Mouse (Mus musculus) hindbrain, postnatal 0 days (tissue): ENCODE data around the gene Mut. TPM values are rescaled to one million over a fixed set of nuclear protein-coding genes. Genes with fewer than 3 reads are reported as not detected.

ENCODE experiments used
- ATAC-seq: fragments of 200-750 bp; cut with Nextera tagmentation; 2 replicates; pipeline ENCODE4 v1.8.0; 2017; ENCODE audit warnings: mild to moderate bottlenecking, moderate TSS enrichment, moderate library complexity
- DNase-seq: peaks from one replicate; pipeline ENCODE4 v3.0.0-alpha.2; 2015; ENCODE audit warnings: low spot score
- H3K27ac ChIP-seq: fragments of 300-500 bp; sonication (generic); 2 replicates; pipeline ENCODE4 v1.5.1; 2014; ENCODE audit warnings: mild to moderate bottlenecking
- H3K27me3 ChIP-seq: fragments of 300-500 bp; sonication (generic); 2 replicates; pipeline ENCODE4 v1.6.1; 2014; ENCODE audit warnings: low read length, mixed read lengths; ENCODE audit not compliant: insufficient read depth
- H3K36me3 ChIP-seq: fragments of 300-500 bp; sonication (generic); 2 replicates; pipeline ENCODE4 v1.6.1; 2014; ENCODE audit warnings: low read length, mixed read lengths; ENCODE audit not compliant: insufficient read depth
- H3K4me1 ChIP-seq: fragments of 300-500 bp; sonication (generic); 2 replicates; pipeline ENCODE4 v1.6.1; 2014; ENCODE audit warnings: antibody characterized with exemption, low read length, mixed read lengths; ENCODE audit not compliant: insufficient read depth
- H3K4me2 ChIP-seq: fragments of 300-500 bp; sonication (generic); 2 replicates; pipeline ENCODE4 v1.6.1; 2014; ENCODE audit warnings: low read depth, mild to moderate bottlenecking, low read length, moderate library complexity, mixed read lengths
- H3K4me3 ChIP-seq: fragments of 300-500 bp; sonication (generic); 2 replicates; pipeline ENCODE4 v1.5.1; 2014; ENCODE audit warnings: low read length
- H3K9ac ChIP-seq: fragments of 300-500 bp; sonication (generic); replicated peaks from 2 replicates; pipeline ENCODE4 v1.6.1; 2014; ENCODE audit warnings: mild to moderate bottlenecking, low read length, moderate library complexity, mixed read lengths
- H3K9me3 ChIP-seq: fragments of 300-500 bp; sonication (generic); 2 replicates; pipeline ENCODE4 v1.6.1; 2016; ENCODE audit warnings: low read length, mixed read lengths
- CTCF ChIP-seq: IDR thresholded peaks from 2 replicates; pipeline ENCODE4 v1.5.1; 2016; ENCODE audit warnings: antibody characterized with exemption, control low read depth, low read depth
- WGBS: fragments of 180-500 bp; shearing (Covaris S2); extraction: QIAGEN DNeasy Blood & Tissue Kit; methylation state at CpG from one replicate; pipeline ENCODE4 v1.1.7; 2014; 5-methylcytosine and 5-hydroxymethylcytosine counted together
- polyA plus RNA-seq: library from polyadenylated mRNA; unstranded; fragments of >200 nt; fragmentation: Nextera tagmentation; extraction: Ambion mirVana; gene quantifications from 2 replicates; pipeline ENCODE4 v1.2.1, GENCODE M21; 2015
- total RNA-seq: library from RNA; depleted of rRNA; stranded (reverse); fragments of >200 nt; gene quantifications from 2 replicates; pipeline ENCODE4 v1.2.3, GENCODE M21; 2014; rRNA removed

Mut gene
- total and polyA plus RNA-seq, 2 experiments from 2014 or later = 12.8 to 19.8 TPM

- H3K4me3 ChIP-seq = no peak overlapping the region
- no peak for ATAC-seq
- no peak for DNase-seq
- H3K9me3 ChIP-seq = no peaks in the 10 kb centered on the region
- H3K4me2 ChIP-seq = no peak overlapping the region
- H3K36me3 ChIP-seq = no peaks in the 10 kb centered on the region
- H3K4me1 ChIP-seq = no peaks in the 10 kb centered on the region
- 21% methylated on average over 3 of the region's 3 CpGs for WGBS
- H3K9ac ChIP-seq = no peak overlapping the region
- no peaks in the 10 kb centered on the region for H3K27me3 ChIP-seq
- TF ChIP-seq CTCF = no peak
- no peak overlapping the region for H3K27ac ChIP-seq
These were observed 57.6 kb downstream of the Mut start for GRCm38 (mm10) chr17:40992102-40992501.

Other genes with a start within 250 kb of the Mut start
- gene Esp1, start 207.6 kb upstream of the Mut start, total RNA-seq = not detected in 2 replicates
- not detected in 2 replicates for gene Esp1, start 207.6 kb upstream of the Mut start, polyA plus RNA-seq
- not detected in 2 replicates for gene Crisp2, start 127.7 kb upstream of the Mut start, total RNA-seq
- 0.20 TPM in 1 of 2 replicates, not detected in the other for gene Crisp2, start 127.7 kb upstream of the Mut start, polyA plus RNA-seq
- not detected in 2 replicates for gene Rhag, start 123.6 kb upstream of the Mut start, total RNA-seq
- gene Rhag, start 123.6 kb upstream of the Mut start, polyA plus RNA-seq = not detected in 2 replicates
- 1.2 and 1.9 TPM in 2 replicates for gene 9130008F23Rik, start 54.1 kb upstream of the Mut start, total RNA-seq
- gene 9130008F23Rik, start 54.1 kb upstream of the Mut start, polyA plus RNA-seq = 0.89 TPM in 2 replicates
- not detected in 2 replicates for gene Glyatl3, start 20.3 kb upstream of the Mut start, total RNA-seq
- not detected in 2 replicates for gene Glyatl3, start 20.3 kb upstream of the Mut start, polyA plus RNA-seq
- 4.1 and 4.7 TPM in 2 replicates for gene Cenpq, start 362 bp downstream of the Mut start, total RNA-seq
- 12.4 and 13.7 TPM in 2 replicates for gene Cenpq, start 362 bp downstream of the Mut start, polyA plus RNA-seq